Mouse (Mus musculus) cerebellum, adult 11 months (tissue): ENCODE data around the gene Syt12.
"Not testable (repeated sequence)": the region's sequence is repeated elsewhere in the genome, so short reads cannot be mapped to it uniquely, and the experiment has no call there.

ENCODE experiments used
- DNase-seq: peaks from one replicate; pipeline ENCODE4 v3.0.0; 2022

Syt12 gene

GRCm38 (mm10) chr19:4487877-4488276 lies 10.6 kb upstream of the Syt12 start:
- DNase-seq: no peak

DNA sequence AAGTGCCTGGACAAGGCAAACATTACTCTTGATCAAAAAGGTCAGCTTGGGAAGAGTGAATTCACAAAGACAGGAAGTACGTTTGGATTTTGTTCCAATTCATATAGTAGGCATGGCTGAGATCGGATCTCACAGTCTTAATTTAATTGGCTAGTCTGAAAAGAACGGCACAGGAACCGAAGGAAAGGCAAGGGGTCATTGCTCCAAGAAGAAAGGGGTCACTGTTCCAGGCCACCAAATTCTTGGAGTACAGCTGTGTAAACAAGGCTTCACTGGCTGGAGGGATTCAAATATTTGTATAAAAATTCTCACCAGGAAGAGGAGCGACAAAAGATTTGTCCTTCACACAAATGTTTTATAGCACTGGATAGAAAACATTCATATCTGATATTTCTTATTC lies 7.8 kb upstream of the Syt12 start:
- DNase-seq: no peak

DNA sequence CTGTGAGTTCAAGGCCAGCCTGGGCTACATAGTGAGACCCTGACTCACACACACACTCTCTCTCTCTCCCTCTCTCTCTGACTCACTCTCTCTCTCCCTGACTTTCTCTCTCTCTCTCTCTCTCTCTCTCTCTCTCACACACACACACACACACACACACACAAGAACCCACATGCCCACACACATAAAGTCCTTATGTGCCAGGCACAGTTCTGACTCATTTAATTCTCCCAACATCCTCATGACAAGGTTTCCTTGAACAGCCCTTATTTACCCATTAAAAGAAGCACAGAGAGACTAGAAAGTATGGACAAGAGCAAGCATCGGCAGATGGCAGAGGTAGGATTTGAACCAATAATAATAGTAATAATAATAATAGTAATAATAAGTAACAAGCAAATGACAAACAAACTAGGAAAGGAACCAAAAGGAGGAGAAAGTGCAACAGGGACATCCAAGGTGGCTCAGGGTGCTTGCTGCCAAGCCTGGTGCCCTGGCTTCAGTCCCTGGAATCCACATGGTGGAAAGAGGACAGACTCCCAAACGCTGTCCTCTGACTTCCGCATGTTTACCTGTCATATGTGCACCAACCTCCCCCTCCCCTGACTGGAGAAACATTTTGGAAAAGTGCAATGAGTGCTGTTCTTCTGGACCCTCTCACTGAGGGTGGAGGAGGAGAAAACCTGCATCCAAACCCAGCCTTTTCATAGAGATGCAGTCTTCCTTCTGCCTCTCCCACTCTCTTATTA lies 5.0 kb upstream of the Syt12 start:
- DNase-seq: peak; percentile 60

GRCm38 (mm10) chr19:4481326-4481725 lies 4.1 kb upstream of the Syt12 start:
- DNase-seq: peak; percentile 39

- peak; percentile 68 for DNase-seq
Observed at GRCm38 (mm10) chr19:4480041-4480440, 2.8 kb upstream of the Syt12 start.

DNA sequence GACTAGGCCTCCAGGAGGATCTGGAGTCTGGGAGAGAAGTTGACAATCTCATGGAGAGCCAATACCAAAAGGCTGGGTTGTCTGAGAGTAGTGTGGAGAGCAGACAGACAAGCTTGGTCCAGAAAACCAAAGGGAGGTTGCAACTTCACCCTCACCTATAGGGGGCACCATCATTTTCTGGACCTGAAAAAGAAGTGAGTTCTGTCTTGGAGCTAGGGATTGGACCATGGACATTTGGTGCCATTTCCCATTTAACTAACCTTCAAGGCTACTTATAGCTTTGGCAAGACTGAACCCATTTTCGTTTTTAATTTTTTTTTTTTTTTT lies 906 bp upstream of the Syt12 start:
- DNase-seq: no peak

DNA sequence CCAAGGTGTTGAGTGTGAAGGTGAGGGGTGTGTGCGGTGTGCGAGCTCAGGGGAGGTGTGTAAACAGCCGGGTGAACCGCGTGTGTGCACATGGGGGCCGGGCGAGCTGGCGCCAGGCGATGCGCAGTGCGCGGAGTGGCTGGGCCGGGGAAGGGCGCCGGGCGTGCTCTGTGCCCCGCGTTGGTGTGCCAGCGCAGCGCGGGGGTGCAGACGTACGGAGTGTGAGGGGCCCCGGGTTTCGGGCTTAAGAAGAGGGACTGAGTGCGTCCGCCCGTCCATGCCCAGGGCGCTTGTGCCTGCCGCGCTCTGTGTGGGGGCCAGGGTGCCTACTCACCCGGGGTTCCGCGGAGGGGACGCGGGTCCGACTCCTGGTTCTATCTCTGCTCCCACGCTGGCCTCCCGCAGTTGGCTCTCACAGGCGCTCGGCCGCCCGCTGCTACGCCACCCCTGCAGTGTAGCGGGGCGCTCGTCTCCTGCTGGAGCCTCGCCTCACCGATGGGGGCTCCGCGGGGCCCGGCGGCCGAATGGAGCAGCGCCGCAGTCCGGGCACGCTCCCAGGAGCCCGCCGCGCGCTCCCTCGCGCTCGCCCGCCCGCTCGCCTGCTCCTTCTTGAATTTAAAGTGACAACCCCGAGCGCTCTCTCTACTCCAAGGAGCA lies 518 bp downstream of the Syt12 start:
- DNase-seq: peak; percentile 79

- peak; percentile 40 for DNase-seq
Observed at GRCm38 (mm10) chr19:4475224-4475925, 1.9 kb downstream of the Syt12 start.

- peak; percentile 30 for DNase-seq
Observed at GRCm38 (mm10) chr19:4474739-4475138, 2.5 kb downstream of the Syt12 start.

DNA sequence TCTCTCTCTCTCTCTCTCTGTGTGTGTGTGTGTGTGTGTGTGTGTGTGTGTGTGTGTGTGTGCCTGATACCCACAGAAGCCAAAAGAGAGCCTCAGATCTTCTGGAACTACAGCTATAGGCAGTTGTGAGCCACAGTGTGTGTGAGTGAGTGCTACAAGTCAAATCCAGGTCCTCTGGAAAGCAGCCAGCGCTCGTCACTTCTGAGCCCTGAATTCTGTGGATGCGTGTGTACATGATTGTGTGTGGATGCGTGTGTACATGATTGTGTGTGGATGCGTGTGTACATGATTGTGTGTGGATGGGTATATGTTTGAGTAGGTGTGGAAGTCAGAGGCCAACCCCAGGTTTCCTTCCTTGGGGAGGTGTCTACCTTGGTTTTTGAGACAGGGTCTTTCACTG lies 3.7 kb downstream of the Syt12 start:
- DNase-seq: peak; percentile 33

DNA sequence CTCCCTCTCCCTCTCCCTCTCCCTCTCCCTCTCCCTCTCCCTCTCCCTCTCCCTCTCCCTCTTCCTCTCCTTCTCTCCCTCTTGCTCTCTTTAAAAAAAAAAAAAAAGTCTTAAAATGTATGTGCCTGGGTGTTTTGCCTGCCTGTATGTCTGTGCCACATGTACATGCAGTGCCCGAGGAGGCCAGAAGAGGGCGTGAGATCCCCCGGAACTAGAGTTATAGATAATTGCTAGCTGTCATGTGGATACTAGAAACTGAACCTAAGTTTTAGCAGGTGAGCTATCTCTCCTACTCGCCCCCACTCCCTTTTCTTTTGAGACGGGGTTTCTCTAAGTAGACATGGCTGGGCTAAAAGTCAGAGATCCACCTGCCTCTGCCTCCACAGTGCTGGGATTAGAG lies 8.9 kb downstream of the Syt12 start:
- peak; percentile 56 for DNase-seq

GRCm38 (mm10) chr19:4464666-4465065 lies 12.6 kb downstream of the Syt12 start:
- no peak for DNase-seq

DNA sequence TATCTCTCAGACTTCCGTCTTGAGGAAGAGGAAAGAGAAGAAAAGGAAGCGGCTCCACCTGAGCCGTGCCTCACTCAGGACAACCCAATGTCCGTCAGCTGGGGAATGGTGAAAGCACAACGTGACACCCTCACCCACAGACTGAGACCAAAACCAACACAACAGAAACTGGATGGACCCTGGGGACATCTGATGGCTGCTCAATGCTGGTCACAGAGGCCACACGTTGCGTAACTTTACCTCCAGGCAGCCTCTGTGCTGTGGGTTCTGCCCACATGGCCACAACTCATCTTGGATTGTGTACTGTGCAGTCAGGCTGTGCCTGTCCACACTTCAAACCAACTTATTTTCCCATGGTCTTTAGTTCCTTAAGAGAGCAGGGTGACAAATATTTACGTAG lies 15.3 kb downstream of the Syt12 start:
- no peak for DNase-seq

DNA sequence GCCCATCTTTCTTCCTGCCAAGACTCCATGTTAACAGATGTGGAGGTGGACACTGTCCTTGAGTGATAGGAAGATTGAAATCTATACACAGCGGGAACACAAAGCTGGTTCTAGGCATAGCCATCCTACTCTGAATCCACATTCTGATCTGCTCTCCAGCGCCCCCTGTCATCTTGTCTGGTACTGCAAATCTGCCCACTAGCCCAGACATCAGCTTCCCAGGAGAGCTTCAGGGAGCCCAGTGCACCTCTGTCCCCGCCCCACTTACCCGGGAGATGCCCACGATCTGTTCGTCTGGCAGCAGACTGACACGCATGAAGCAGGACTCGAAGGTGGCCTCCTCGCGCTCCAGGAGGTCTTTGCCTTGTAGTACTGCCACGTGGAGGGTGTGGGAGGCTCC lies 21.0 kb downstream of the Syt12 start:
- peak; percentile 67 for DNase-seq

- DNase-seq: no peak
Observed at GRCm38 (mm10) chr19:4455071-4455800, 22.0 kb downstream of the Syt12 start.

DNA sequence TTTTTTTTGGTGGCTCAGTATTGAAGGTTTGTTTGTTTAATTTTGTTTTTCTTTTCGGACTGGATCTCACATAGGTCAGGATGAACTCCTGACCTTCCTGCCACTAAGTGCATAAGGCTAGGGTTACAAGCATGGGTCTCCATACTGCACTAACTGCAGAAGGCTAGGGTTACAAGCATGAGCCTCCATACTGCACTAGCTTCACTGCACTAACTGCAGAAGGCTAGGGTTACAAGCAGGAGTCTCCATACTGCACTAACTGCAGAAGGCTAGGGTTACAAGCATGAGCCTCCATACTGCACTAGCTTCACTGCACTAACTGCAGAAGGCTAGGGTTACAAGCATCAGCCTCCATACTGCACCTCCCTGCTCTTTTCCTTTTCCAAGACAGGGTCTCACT lies 23.2 kb downstream of the Syt12 start:
- DNase-seq: not testable (repeated sequence)

- DNase-seq: no peak
Observed at GRCm38 (mm10) chr19:4452525-4452924, 24.7 kb downstream of the Syt12 start.

DNA sequence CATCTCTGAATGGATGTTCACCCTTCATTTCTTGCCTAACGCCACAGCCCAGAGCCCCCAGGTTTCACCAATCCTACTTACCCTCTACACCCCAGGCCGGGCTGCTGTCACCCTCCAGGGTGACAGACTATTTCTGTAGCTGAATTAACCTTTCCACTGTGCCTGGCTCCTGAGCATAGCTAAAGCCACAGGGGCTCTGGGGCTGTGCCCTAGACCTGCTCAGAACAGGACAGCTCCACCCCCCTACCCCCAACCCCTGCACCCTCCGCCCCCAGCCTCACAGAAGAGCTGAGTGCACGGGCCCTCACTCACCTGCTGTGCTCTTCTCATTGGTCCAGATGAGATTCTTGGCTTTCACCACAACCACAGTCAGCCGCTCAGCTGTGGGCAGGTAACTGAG lies 25.3 kb downstream of the Syt12 start:
- DNase-seq: no peak

GRCm38 (mm10) chr19:4451098-4451497 lies 26.1 kb downstream of the Syt12 start:
- DNase-seq: no peak

DNA sequence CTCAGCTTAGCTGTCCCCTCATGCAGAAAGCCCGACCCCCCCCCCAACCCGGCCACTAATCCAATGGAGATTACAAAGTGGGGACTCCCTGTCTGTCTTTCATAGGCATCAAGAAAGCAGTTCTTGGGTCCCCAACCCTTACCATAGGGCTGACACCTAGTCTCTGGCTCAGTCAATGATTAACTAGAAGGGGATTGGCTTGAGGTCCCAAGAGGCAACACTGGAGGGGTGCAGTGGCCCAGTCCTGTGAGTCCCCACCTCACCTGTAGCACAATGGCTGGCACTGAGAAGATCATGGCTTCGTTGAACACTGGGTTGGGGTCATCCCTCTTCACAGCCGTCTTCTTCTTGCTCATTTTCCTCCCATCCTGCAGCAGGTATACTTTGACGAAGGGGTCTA lies 26.6 kb downstream of the Syt12 start:
- DNase-seq: no peak

DNA sequence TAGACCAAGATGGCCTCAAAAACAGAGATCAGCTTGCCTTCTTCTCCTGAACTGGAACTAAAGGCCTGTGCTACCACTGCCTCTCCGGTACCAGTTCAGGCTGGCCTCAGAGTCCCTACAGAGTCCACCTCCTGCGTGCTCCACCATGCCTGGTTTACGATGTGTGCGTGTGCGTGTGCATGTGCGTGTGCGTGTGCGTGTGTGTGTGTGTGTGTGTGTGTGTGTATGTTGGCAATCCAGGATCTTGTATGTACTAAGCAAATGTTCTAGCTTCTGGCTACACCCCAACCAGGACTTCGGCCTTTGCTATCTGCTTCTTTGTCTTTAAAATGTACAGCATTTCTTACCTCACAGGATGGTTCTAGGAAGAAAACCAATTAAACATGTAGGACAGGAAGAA lies 28.0 kb downstream of the Syt12 start:
- DNase-seq: no peak

GRCm38 (mm10) chr19:4447445-4447844 lies 29.8 kb downstream of the Syt12 start:
- DNase-seq: no peak

GRCm38 (mm10) chr19:4446661-4447420 lies 30.4 kb downstream of the Syt12 start:
- DNase-seq: peak; percentile 47
